Mouse (Mus musculus) heart, embryonic 11.5 days (tissue): ENCODE measurements around the gene Nfyb. TPM values are rescaled to one million over a fixed set of nuclear protein-coding genes. Genes with fewer than 3 reads are reported as not detected.

Experiments used
- ATAC-seq: fragments of 200-750 bp; cut with Nextera tagmentation; replicated peaks from 2 replicates; pipeline ENCODE4 v1.8.0; 2017; ENCODE audit warnings: moderate library complexity; ENCODE audit not compliant: insufficient number of reproducible peaks, low FRiP score, low TSS enrichment
- H3K27ac ChIP-seq: fragments of 300-500 bp; sonication (generic); 2 replicates; pipeline ENCODE4 v1.5.1; 2014; ENCODE audit warnings: mild to moderate bottlenecking, low read depth, low read length
- H3K27me3 ChIP-seq: fragments of 300-500 bp; sonication (generic); 2 replicates; pipeline ENCODE4 v1.6.1; 2014; ENCODE audit warnings: mild to moderate bottlenecking, low read length, mixed read lengths; ENCODE audit not compliant: control insufficient read depth, insufficient read depth
- H3K36me3 ChIP-seq: fragments of 300-500 bp; sonication (generic); 2 replicates; pipeline ENCODE4 v1.6.1; 2014; ENCODE audit warnings: mild to moderate bottlenecking, low read length, moderate library complexity, mixed read lengths; ENCODE audit not compliant: control insufficient read depth, insufficient read depth
- H3K4me1 ChIP-seq: fragments of 300-500 bp; sonication (generic); 2 replicates; pipeline ENCODE4 v1.6.1; 2014; ENCODE audit warnings: low read length; ENCODE audit not compliant: control insufficient read depth, insufficient read depth
- H3K4me2 ChIP-seq: fragments of 300-500 bp; sonication (generic); 2 replicates; pipeline ENCODE4 v1.6.1; 2014; ENCODE audit warnings: mild to moderate bottlenecking, moderate library complexity
- H3K4me3 ChIP-seq: fragments of 300-500 bp; sonication (generic); 2 replicates; pipeline ENCODE4 v1.5.1; 2014; ENCODE audit warnings: low read depth, low read length
- H3K9ac ChIP-seq: fragments of 300-500 bp; sonication (generic); 2 replicates; pipeline ENCODE4 v1.6.1; 2014; ENCODE audit warnings: mild to moderate bottlenecking, low read depth, low read length, moderate library complexity
- H3K9me3 ChIP-seq: fragments of 300-500 bp; sonication (generic); replicated peaks from 2 replicates; pipeline ENCODE4 v1.6.1; 2016; ENCODE audit warnings: low read length; ENCODE audit not compliant: control insufficient read depth
- WGBS: fragments of 180-500 bp; shearing (Covaris S2); extraction: QIAGEN DNeasy Blood & Tissue Kit; methylation state at CpG from one replicate; pipeline ENCODE4 v1.1.7; 2014; ENCODE audit not compliant: insufficient replicate concordance; 5-methylcytosine and 5-hydroxymethylcytosine counted together
- polyA plus RNA-seq: library from polyadenylated mRNA; unstranded; fragments of >200 nt; fragmentation: Nextera tagmentation; extraction: Ambion mirVana; gene quantifications from 2 replicates; pipeline ENCODE4 v1.2.1, GENCODE M21; 2014

The Nfyb gene
- polyA plus RNA-seq, 1 experiment from 2014 or later = 27.1 TPM

- Histone ChIP-seq H3K9ac (no peak overlapping the region), H3K27me3 (no peaks in the 10 kb centered on the region), H3K4me2 (no peak overlapping the region), H3K36me3 (no peaks in the 10 kb centered on the region), H3K9me3 (no peaks in the 10 kb centered on the region), H3K4me3 (no peak overlapping the region), H3K27ac (no peak overlapping the region), H3K4me1 (peaks cover 11% of the 10 kb centered on the region; the same call in 1 of the 2 replicates)
- ATAC-seq = no peak
- WGBS = 75% methylated on average over 5 of the region's 5 CpGs
Measured at GRCm38 (mm10) chr10:82800094-82800493, 36.1 kb upstream of the Nfyb start.

DNA sequence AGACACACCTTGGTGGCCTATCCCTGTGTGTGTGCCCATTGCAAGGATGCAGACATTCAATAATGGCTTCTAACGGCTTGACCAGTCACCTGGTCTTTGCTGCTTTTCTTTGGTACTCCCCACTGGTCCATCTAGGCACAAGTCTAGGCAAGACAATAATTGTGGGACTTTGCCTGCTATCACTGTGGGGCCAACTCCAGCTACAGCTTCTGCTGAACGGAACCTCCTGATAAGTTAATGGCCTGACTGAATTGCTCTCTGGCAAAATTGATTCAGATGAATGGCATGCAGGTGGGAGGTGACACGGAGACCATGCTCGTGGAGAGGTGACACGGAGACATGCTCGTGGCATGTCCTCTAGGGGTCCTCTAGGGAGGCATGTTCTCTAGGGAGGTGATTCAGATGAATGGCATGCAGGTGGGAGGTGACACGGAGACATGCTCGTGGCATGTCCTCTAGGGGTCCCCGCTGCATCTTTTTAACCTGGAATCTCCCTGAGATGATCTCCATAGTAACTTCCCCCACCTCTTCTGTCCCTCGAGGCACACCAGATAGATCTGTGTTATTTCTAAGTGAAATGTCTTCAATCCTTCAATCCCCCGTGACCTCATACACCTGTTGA is 34.5 kb upstream of the Nfyb start:
- WGBS = 38% methylated on average over 11 of the region's 11 CpGs
- Histone ChIP-seq H3K9me3 (no peaks in the 10 kb centered on the region), H3K4me3 (no peak overlapping the region)

DNA sequence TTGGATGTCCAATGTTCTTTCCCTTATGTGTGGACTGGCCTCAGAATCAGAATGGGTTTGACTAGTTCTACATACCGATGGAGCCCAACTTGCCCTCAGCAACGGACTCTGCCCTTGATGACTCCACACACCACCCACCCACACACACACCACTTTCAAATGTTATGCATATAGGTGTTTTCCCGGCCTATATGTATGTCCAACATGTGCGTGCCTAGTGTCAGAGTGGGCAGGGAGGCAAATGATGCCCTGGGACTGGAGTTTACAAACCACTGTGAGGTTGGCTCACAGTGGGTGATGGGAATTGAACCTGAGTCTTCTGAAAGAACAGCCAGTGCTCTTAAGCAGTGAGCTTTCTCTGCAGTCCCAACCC is 33.2 kb upstream of the Nfyb start:
- Histone ChIP-seq H3K4me2 (no peak overlapping the region), H3K27ac (no peak overlapping the region)
- 83% methylated on average over 4 of the region's 4 CpGs for WGBS

More for the DNA sequence above, 34.5 kb upstream of the Nfyb start:
- no peak overlapping the region for H3K9ac ChIP-seq
- H3K4me1 ChIP-seq = peaks cover 15% of the 10 kb centered on the region; the same call in 1 of the 2 replicates
- H3K36me3 ChIP-seq = no peaks in the 10 kb centered on the region
- H3K27me3 ChIP-seq = no peaks in the 10 kb centered on the region
- no peak overlapping the region for H3K27ac ChIP-seq
- ATAC-seq = 0 out of 2 replicates have a peak, but pooled peaks have one; percentile 29
- no peak overlapping the region; the same call in 1 of the 2 replicates for H3K4me2 ChIP-seq

GRCm38 (mm10) chr10:82796471-82797118 is 32.7 kb upstream of the Nfyb start:
- Histone ChIP-seq H3K27me3 (no peaks in the 10 kb centered on the region), H3K4me2 (no peak overlapping the region), H3K4me3 (no peak overlapping the region), H3K27ac (no peak overlapping the region), H3K4me1 (peaks cover 15% of the 10 kb centered on the region; the same call in 1 of the 2 replicates), H3K36me3 (no peaks in the 10 kb centered on the region), H3K9me3 (no peaks in the 10 kb centered on the region), H3K9ac (no peak overlapping the region)
- no peak for ATAC-seq
- 48% methylated on average over 12 of the region's 12 CpGs for WGBS

More for the DNA sequence above, 33.2 kb upstream of the Nfyb start:
- ATAC-seq = no peak
- peaks cover 15% of the 10 kb centered on the region; the same call in 1 of the 2 replicates for H3K4me1 ChIP-seq
- no peaks in the 10 kb centered on the region for H3K36me3 ChIP-seq
- H3K9me3 ChIP-seq = no peaks in the 10 kb centered on the region
- H3K9ac ChIP-seq = no peak overlapping the region
- H3K4me3 ChIP-seq = no peak overlapping the region
- no peaks in the 10 kb centered on the region for H3K27me3 ChIP-seq

GRCm38 (mm10) chr10:82795767-82796166 is 31.8 kb upstream of the Nfyb start:
- Histone ChIP-seq H3K4me2 (peak overlapping the region; percentile 54), H3K9me3 (no peaks in the 10 kb centered on the region), H3K36me3 (no peaks in the 10 kb centered on the region), H3K4me1 (peaks cover 15% of the 10 kb centered on the region; the same call in 1 of the 2 replicates), H3K27ac (no peak overlapping the region), H3K4me3 (0 out of 2 replicates have a peak overlapping the region, but pooled peaks have one; percentile 18), H3K27me3 (no peaks in the 10 kb centered on the region), H3K9ac (no peak overlapping the region)
- no peak for ATAC-seq
- WGBS = 36% methylated on average over 8 of the region's 8 CpGs

- WGBS = 22% methylated on average over 15 of the region's 15 CpGs
Measured at GRCm38 (mm10) chr10:82795071-82795731, 31.3 kb upstream of the Nfyb start.

GRCm38 (mm10) chr10:82792311-82792710 is 28.4 kb upstream of the Nfyb start:
- H3K9ac ChIP-seq = no peak overlapping the region
- H3K36me3 ChIP-seq = no peaks in the 10 kb centered on the region
- H3K4me3 ChIP-seq = no peak overlapping the region
- H3K4me1 ChIP-seq = peaks cover 12% of the 10 kb centered on the region; the same call in 1 of the 2 replicates
- no peak for ATAC-seq
- no peaks in the 10 kb centered on the region for H3K27me3 ChIP-seq
- WGBS = 61% methylated on average over 2 of the region's 2 CpGs
- no peaks in the 10 kb centered on the region for H3K9me3 ChIP-seq
- no peak overlapping the region for H3K4me2 ChIP-seq
- no peak overlapping the region for H3K27ac ChIP-seq

More at GRCm38 (mm10) chr10:82795071-82795731, 31.3 kb upstream of the Nfyb start:
- Histone ChIP-seq H3K36me3 (no peaks in the 10 kb centered on the region), H3K9me3 (no peaks in the 10 kb centered on the region), H3K4me3 (0 out of 2 replicates have a peak overlapping the region, but pooled peaks have one; percentile 18), H3K4me1 (peaks cover 15% of the 10 kb centered on the region; the same call in 1 of the 2 replicates), H3K27ac (no peak overlapping the region), H3K27me3 (no peaks in the 10 kb centered on the region), H3K9ac (peak overlapping the region; percentile 39; the same call in 1 of the 2 replicates), H3K4me2 (peak overlapping the region; percentile 54)
- peak; percentile 32; the same call in 1 of the 2 replicates for ATAC-seq

DNA sequence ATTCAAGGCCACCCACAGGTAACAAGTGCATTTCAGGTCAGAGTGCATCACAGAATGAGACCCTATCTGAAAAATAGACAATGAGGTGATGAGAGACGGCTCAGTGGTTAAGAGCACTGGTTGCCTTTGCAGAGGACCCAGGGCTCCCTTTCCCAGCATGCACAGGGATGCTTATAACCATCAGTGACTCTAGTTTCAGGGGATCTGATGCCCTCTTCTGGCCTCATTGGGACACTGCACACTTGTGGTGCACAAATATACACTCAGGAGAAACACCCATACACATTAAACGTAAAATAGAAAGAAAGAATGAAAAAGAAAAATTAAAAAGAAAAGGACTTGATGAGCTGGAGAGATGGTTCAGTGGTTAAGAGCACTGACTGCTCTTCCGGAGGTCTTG is 27.8 kb upstream of the Nfyb start:
- H3K9ac ChIP-seq = no peak overlapping the region
- ATAC-seq = no peak
- no peaks in the 10 kb centered on the region for H3K27me3 ChIP-seq
- WGBS = 88% methylated on average over 3 of the region's 3 CpGs
- H3K9me3 ChIP-seq = no peaks in the 10 kb centered on the region
- no peak overlapping the region for H3K27ac ChIP-seq
- H3K36me3 ChIP-seq = no peaks in the 10 kb centered on the region
- H3K4me3 ChIP-seq = no peak overlapping the region
- H3K4me1 ChIP-seq = peaks cover 12% of the 10 kb centered on the region; the same call in 1 of the 2 replicates
- H3K4me2 ChIP-seq = no peak overlapping the region
